11 mouse cellular contexts compared by ENCODE assay signal in the genomic region with DNA sequence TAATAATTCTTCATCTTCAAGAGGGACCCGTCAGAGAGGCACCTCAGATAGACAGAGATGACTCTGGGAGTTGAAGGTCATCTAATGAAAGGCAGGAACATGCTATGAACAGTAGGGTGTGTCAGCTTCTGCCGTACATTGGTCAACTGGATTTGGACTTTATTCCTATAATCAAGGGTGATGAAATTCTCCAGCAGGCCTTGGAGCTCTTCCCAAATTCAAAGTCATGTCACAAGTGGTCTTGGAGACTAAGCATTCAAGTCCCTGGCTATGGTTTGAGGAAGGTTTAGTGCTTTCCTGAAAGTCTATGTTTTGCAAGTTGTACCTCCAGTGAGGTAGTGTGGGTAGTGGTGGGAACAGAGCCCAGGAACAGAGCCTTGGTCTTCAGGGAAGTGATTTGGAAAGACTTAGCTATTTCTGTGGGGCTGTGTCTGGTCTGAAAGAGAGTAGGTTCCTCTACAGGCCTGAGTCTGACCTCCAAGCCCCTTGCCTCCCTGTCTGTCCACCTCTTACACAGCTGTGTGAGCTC. TPM values are rescaled to one million over a fixed set of nuclear protein-coding genes. Genes with fewer than 3 reads are reported as not detected.
"Had no signal": no experiment of that assay in that cellular context is flagged by ENCODE, and none has a peak within 500 bp of the region (broad histone marks: within the 10 kb centered on the region; RNA-seq: fewer than 3 reads in every experiment).

No protein-coding gene starts in this region.

- DNase-seq: kidney, adult 8-10 months; kidney, postnatal 25 days; liver; lung, adult 2 months; lung, postnatal 36 days; thymus, postnatal 4 days had no signal

RNA-seq across cellular contexts. Expression of gene Grk1, which starts 14.3 kb away (rescaled TPM):
- total RNA-seq: layer of hippocampus, postnatal 25 days; left cerebral cortex, adult 2 months; left cerebral cortex, postnatal 25 days; megakaryocyte progenitor cell, adult 5-6 weeks had no signal

RNA-seq across cellular contexts. Expression of gene Tmem255b, which starts 15.8 kb away (rescaled TPM):
- total RNA-seq: megakaryocyte progenitor cell, adult 5-6 weeks had no signal

RNA-seq across cellular contexts. Expression of gene Atp4b, which starts 22.6 kb away (rescaled TPM):
- total RNA-seq: layer of hippocampus, postnatal 25 days; left cerebral cortex, adult 2 months; left cerebral cortex, postnatal 25 days; midbrain, postnatal 0 days had no signal
